Mouse (Mus musculus) ovary, adult 18-20 months (tissue): ENCODE data around the gene Fkbp8.

ENCODE experiments used
- DNase-seq: peaks from one replicate; pipeline ENCODE4 v3.0.0; 2022; ENCODE audit warnings: low spot score, mixed read lengths

Gene Fkbp8

GRCm38 (mm10) chr8:70527512-70528181 is at the start of gene Fkbp8, which contains the start of gene Kxd1:
Gene Fkbp8 (plus strand): TSS chr8:70527724.
Gene Kxd1 (minus strand): TSS chr8:70527956.
- DNase-seq: peak; percentile 94

GRCm38 (mm10) chr8:70481908-70482307 is 45.6 kb upstream of the Fkbp8 start:
- DNase-seq: no peak

DNA sequence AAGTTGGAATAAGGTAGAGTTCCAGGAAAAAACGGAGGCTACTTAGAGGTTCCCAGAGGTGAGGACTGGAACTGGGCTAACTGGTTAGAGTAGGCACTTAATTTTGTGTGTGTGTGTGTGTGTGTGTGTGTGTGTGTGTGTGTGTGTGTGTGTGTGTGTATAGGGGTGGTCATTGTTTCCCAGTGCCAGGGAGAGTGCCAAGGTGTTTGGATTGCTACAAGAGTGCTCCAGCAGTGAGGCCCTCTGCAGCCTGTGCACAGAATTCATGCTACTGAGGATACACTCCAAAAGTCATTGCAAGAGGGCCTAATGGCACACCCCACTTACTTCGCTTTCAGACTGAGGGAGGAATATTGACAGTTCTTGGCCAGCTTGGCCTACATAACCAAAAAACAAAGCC is 44.6 kb upstream of the Fkbp8 start:
- DNase-seq: no peak

DNA sequence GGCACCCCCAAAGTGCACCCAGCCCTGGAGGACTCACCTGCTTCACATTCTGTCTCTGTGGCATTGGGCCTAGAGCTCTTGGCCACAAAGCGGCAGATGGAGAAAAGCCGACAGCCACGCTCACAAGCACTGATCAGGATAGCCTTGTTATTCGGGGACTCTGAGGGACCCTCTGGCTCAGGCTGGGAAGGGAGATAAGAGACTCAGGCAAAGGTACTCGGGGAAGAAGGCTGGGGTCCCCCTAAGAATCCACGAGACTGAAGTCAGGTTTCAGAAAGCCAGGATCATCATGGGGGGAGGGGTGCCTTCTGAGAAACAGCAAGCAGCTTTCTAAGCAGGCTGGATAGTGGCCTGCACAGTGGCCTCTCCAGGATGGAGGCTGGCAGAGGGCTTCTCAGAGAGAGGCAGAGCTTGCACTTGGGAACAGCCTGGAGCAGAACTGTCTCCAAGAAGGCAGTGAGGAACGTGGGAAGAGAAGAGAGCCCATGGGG is 41.3 kb upstream of the Fkbp8 start:
- no peak for DNase-seq

DNA sequence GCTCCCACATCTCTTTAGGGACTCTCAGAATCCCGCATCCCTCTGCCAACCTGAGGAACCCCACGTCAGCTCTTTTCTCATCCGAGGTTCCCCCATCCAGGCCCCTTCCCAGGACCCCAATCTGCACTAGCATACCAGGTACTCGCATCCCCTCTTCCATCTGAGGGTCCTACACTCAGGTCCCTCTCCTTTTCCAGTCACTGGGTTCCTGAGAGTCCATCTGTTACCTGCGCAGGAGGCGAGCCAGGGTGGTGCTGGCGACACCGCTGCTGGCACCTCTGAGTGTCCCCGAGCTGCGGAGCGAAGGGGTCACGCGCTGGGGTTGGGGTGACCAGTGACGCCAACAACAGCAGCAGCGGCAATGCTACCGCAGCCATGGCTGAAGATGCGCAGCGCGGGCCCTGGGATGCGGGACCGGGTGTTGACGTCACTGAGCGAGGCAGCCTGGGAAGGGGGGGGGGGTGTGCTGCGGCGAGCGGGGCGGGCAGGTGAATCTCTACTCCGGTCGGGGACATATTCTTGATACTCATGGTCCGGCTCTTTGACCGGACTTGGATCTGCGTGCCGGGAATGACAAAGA is 40.5 kb upstream of the Fkbp8 start, which contains the start of gene Tmem59l:
Tmem59l (minus strand) TSS at position 418 of the 580 bp plus-strand sequence.
- no peak for DNase-seq

- DNase-seq: no peak
Measured at GRCm38 (mm10) chr8:70487993-70488796, 39.3 kb upstream of the Fkbp8 start.

DNA sequence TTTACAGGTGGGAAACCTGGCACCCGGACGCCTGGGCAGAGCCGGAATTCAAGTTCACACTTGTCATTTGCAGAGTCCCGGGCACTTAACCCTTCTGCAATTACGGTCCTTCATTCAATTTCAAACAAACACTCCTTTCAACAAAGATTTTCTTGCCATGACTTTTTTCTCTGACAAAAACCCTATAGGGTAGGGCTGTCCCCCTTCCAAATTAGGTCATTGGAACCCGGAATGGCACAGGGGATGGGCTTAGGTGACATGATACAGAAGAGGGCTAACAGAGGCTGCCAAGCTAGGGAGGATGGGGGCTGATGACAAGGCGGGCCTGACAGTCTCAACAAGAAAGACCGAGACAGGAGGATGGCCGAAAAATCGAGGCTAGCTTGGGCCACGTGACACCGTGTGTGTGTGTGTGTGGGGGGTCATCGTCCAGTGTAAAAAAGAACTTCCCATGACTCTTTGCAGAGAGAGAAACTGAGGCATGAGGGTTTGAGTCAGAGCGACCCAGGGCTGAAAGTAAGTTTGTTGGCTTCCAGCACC is 38.5 kb upstream of the Fkbp8 start:
- DNase-seq: no peak

DNA sequence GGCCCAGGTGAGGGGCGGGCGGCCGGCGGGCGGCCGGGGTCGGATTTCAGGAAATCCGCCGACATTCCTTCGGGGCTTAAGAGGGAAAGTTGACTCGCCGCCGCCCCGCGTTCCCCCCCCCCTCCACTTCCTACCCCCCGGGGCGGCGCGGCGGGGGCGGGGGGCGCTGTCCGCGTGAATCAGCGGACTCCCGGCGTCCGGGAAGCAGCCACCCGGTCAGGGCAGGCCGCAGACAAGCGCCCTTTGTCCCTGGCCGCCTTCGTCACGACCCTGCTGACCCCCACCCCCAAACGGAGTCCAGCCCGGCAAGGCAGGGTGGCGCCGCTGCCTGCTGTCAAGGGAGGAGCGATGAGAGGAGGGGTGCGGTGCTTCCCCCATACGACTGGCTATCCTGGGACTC is 37.9 kb upstream of the Fkbp8 start:
- no peak for DNase-seq

- DNase-seq: no peak
Measured at GRCm38 (mm10) chr8:70490061-70490879, 37.3 kb upstream of the Fkbp8 start.

DNA sequence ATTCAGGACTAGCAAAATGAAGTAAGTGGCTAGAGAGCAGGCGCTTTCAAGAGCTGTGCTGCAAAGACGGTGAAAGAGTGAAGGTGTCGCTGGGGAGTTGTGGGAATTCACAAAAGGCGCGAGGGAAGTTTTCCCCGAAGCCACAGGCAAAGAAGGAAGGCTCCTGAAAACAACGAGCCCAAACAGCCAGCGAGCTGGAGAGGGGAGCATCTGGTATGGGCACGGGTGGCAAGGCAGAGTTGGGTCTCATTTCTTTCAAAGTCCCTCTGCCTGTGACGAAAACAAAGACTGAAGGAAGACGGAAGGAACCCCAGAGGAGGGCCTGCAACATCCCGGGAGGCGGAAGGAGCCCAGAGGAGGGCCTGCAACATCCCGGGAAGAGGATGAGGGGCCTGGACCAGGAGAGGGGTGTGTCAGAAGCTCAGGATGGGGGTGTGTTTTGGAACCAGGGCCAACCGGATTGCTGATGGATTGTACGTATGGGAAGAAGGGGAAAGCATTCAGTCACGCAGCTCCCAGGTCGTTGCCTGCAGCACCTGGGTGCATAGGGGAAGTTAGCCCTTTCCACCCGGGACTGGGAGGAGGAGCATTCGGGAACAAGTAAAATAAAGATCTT is 36.5 kb upstream of the Fkbp8 start:
- no peak for DNase-seq

GRCm38 (mm10) chr8:70492664-70493640 is 34.6 kb upstream of the Fkbp8 start, which contains the start of gene Crlf1:
Gene Crlf1 (plus strand): TSS chr8:70493158.
- no peak for DNase-seq

GRCm38 (mm10) chr8:70493692-70494415 is 33.7 kb upstream of the Fkbp8 start:
- DNase-seq: no peak

GRCm38 (mm10) chr8:70494416-70494945 is 33.0 kb upstream of the Fkbp8 start:
- no peak for DNase-seq

GRCm38 (mm10) chr8:70495001-70495770 is 32.3 kb upstream of the Fkbp8 start:
- no peak for DNase-seq

GRCm38 (mm10) chr8:70495771-70496062 is 31.8 kb upstream of the Fkbp8 start:
- DNase-seq: no peak

DNA sequence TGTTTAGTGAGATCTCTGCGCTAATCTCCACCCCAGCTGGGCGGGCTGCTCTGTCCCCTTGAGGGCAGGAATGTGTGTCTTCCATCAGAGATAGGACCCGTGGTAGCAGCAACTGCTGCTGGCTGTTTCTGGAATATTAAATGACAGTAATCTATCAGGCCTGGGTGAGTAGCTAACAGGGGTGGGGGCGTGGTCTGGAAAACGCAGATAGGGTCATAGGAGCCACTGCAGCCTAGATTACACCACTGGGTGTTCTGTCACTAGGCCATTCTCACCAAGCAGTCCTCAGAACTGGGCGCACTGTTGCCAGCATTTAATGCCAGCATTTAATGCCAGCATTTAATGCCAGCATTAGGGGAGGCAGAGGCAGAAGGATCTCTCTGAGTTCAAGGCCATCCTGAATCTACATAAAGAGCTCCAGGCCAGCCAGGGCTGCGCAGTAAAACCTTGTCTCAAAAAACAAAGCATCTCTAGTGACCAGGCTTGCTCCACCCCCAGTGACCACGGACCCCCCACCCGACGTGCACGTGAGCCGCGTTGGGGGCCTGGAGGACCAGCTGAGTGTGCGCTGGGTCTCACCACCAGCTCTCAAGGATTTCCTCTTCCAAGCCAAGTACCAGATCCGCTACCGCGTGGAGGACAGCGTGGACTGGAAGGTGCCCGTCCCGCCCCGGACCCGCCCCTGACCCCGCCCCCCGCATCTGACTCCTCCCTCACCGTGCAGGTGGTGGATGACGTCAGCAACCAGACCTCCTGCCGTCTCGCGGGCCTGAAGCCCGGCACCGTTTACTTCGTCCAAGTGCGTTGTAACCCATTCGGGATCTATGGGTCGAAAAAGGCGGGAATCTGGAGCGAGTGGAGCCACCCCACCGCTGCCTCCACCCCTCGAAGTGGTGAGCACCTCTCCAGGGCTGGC is 26.9 kb upstream of the Fkbp8 start:
- DNase-seq: no peak

DNA sequence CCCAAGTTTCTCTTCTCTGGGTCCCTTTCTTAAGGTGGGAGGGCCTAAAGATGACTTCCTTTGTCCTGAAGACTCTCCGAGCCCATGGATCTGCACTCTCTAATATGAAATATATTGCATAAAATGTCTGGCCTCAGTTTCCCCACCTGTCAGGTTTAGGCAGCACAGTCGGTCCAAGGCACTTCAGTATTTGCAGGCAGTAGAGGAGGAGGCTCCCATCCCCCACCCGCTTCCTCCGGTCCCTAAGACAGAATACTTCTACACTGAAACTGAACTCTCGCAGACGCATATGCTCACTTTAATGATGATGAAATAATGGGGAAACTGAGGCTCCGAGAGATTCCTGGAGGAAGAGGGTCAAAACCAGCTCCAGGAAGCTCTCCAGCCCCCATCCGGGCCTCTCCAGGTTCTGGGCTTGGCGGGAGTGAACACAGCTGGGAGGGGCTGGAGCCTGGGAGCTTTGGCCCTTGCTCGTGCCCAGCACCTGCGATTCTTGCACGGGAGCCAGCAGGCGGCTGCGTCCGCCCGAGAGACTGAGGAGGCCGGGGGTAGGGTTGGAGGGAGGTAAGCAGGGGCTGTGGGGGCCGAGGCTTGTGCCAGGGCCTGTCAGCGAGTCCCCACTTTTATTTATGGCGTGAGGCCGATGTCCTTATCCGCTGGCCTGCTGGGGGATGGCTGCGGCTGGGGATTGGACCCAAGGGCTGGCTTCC is 25.5 kb upstream of the Fkbp8 start:
- no peak for DNase-seq
